Mouse (Mus musculus): ENCODE results near the gene Ndufa13.

Ndufa13 gene

DNA sequence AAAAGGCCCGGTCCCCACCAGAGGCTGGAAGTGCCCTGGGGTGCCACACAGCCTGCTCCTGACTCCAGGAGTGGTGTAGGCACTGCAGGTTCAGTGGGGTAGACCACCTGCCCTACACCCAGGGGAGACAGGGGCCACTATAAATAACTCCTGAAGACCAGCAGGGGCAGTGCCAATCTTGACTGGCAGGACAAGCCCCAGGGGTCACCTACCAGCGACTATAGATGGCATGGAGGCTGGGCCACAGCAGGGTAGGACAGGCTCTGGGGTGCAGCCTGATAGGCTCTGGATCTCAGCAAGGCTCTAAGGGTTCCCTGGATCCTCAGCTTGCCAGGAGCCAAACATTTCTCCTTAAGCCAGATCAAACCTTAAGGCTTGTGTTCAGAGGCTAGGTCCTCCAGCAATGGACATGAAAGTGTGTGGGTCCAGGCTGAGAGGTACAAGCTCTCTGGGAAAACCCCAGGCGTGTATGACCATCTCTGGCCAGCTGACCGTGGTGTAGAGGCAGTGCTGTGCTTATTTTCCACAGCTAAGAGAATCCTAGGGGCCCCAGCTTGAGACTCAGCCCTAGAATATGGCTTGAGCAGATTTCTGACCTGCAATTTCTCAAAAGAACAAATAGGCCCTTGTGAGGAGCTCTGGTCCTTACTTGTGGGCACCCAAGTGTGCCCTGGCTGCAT, 6.4 kb downstream of the Ndufa13 start:
- POLR2A ChIA-PET = interaction anchor here in 2 of 4 experiments (1.0 to 3.8 kb wide), 7 partner anchors 10 to 67 kb away, joined by 3 to 32 read pairs (median 3); partner anchors contain the start of gene Cilp2 (in 1 of the 2)

GRCm38 (mm10) chr8:69894836-69895332, 7.5 kb downstream of the Ndufa13 start:
- CTCF ChIA-PET = interaction anchor here in 3 of 4 experiments (0.7 to 3.3 kb wide), 10 partner anchors 8 to 193 kb away, joined by 3 to 23 read pairs (median 6); partner anchors contain the start of genes Gatad2a (in 1 of the 3), Ndufa13 (in 1 of the 3) and Yjefn3 (in 1 of the 3)
- POLR2A ChIA-PET = interaction anchor here in 3 of 4 experiments (0.6 to 3.5 kb wide), 18 partner anchors 9 to 277 kb away, joined by 3 to 31 read pairs (median 4); partner anchors contain the start of genes Ndufa13 (in 2 of the 3), Tssk6 (in 2 of the 3), Yjefn3 (in 2 of the 3) and Tmem161a (in 1 of the 3)

More for the DNA sequence above, 6.4 kb downstream of the Ndufa13 start:
- CTCF ChIA-PET = interaction anchor here in 1 of 4 experiments (0.6 to 1.4 kb wide), 2 partner anchors 9 to 14 kb away, joined by 3 read pairs; no protein-coding TSS in a partner anchor

GRCm38 (mm10) chr8:69893863-69894262, 8.5 kb downstream of the Ndufa13 start:
- ChIA-PET CTCF (interaction anchor here (0.6 to 3.3 kb wide), 27 partner anchors 8 to 467 kb away, joined by 3 to 23 read pairs (median 4); partner anchors contain the start of genes Gatad2a (in 1 of the 4), Lpar2 (in 1 of the 4), Ndufa13 (in 1 of the 4) and Yjefn3 (in 1 of the 4)), POLR2A (interaction anchor here (0.6 to 3.5 kb wide), 39 partner anchors 8 to 494 kb away, joined by 3 to 31 read pairs (median 4); partner anchors contain the start of genes Ndufa13 (in 3 of the 4), Yjefn3 (in 3 of the 4), Tssk6 (in 2 of the 4) and Zfp868 (in 2 of the 4))

DNA sequence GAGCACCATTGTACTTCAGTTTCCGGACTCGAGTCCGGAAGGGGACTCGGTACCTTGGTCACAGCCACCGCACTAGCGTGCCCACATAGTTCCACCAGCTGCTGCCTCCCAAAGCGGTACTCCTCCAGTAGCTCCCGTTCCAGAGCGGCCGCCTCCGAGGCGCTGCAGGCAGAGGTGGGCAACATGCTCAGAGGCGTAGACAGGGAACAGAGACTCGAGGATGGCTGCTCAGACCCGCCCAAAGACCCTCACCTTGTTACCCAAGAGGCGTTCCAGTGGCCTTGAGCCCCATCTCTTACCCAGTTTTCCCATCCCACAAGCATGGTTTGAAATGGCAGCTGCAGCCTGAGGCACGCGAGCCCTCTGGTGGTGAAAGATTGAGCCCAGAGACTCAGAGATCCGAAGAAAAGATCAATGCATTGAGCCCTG, 11.5 kb downstream of the Ndufa13 start:
- ChIA-PET CTCF (interaction anchor here (0.6 to 2.2 kb wide), 30 partner anchors 11 to 562 kb away, joined by 3 to 15 read pairs (median 4); partner anchors contain the start of genes Yjefn3 (in 2 of the 4), Ndufa13 (in 1 of the 4), Tssk6 (in 1 of the 4) and Zfp868 (in 1 of the 4)), POLR2A (interaction anchor here in 3 of 4 experiments (0.6 to 2.4 kb wide), 27 partner anchors 9 to 562 kb away, joined by 3 to 17 read pairs (median 4); partner anchors contain the start of genes Ndufa13 (in 2 of the 3), Yjefn3 (in 2 of the 3), Gatad2a (in 1 of the 3) and Lpar2 (in 1 of the 3))

DNA sequence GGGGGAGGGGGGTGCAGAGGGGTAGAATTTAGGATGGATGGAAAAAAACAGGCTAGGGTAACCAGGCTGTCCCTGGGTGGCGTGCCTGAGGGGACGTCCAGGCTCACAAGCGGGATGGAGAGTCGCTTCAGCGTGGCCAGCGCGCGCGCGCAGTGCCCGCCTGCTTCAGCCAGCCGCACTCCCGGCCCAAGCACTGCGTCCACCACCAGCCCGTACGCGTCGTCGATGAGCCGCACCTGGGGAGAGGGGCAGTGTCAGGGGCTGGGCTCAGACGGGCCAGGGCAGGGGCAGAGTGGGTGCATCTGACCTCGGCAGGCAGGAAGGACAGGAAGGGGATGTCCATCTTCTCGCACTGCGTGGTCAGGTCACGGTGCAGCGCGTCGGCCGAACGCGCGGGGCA, 13.5 kb downstream of the Ndufa13 start:
- ChIA-PET CTCF (interaction anchor here in 1 of 4 experiments (0.9 kb wide), 1 partner anchor 13 kb away, joined by 3 read pairs; no protein-coding TSS in a partner anchor), POLR2A (interaction anchor here (0.6 to 1.3 kb wide), 5 partner anchors 9 to 67 kb away, joined by 3 to 6 read pairs (median 3); partner anchors contain the start of gene Lpar2 (in 1 of the 4))

DNA sequence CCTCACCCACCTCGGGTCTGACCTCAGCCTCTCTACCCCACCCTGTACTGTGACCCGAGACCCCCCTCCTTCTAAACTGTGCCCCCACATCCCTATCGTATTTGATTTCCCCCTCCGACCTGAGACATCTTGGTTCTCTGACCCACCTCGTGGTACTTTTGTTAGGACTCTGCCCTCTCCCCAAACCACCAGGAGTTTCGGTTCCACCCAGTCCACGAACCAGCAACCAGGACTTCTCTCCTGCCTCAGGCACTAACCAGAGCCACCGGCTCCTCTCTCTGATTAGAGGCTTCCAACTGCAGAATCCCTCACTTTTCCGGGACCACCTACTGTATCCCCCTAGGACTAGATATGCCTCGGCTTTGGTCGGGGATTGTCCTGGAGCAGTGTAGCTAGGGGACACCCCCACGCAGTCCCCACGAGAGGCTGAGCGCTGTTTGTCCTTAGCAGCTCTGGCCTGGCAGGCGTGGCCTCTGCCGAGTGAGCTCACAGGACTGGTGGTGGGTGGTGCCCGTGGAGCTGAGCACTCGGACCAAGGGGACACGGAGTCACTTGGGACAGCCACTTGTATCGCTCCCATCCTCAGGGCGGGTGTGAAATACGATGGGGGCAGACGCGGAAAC, 14.0 kb downstream of the Ndufa13 start:
- ChIA-PET POLR2A (interaction anchor here (0.5 to 6.2 kb wide), 9 partner anchors 8 to 263 kb away, joined by 3 to 32 read pairs (median 4); partner anchors contain the start of genes Lpar2 (in 1 of the 4), Ndufa13 (in 1 of the 4), Tssk6 (in 1 of the 4) and Yjefn3 (in 1 of the 4)), CTCF (interaction anchor here in 1 of 4 experiments (0.9 to 1.5 kb wide), 2 partner anchors 13 to 263 kb away, joined by 3 to 5 read pairs; partner anchors contain the start of gene Zfp868)

DNA sequence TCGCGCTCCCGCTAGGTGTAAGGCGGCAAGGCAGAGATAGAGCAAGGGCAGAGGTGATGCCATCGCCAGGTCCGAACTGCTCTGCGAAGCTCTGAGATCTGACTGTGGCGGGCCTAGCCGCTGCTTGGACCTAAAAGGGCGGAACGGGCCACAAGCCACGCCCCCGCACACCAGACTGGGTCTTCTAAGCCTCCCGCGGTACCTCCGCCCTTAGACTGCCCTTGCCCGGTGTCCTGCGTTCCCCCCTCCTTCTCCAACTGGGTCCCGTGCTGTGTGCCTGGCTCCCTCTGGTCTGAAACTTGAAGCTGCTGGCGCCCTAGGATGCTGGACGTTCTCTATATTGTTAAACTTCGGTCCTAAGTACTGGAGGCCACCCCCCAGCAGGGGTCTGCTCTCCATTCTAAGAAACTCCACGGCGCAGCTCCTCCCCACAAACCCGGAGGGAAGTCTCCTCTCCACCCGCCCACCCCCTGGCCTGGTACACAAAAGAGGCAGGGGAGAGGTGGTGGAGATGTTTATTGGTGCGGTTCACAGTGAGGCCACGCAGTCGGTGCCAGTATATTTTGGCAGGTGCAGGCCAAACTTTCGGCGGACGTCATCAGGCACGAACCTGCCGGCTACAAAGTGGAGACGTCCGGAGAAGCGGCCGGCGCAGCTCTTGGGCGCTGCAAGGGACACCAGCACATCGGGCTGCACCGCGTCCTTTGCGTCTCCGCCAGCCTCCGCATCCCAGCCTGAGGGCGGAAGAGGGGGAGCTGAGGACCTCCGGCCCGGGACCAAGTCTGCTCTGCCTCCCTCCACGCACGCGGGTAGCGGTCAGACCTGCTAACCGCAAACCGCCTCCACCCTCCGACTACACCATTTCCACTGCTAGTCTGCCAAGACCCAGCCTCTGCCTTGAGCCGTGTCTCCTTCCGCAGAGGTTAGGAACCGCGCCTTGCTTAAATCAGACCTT, 14.8 kb downstream of the Ndufa13 start, which contains the start of gene Cilp2:
Cilp2 (minus strand) TSS at position 399 of the 955 bp plus-strand sequence.
- ChIA-PET POLR2A (interaction anchor here in 3 of 4 experiments (0.5 to 6.2 kb wide), 19 partner anchors 8 to 262 kb away, joined by 3 to 32 read pairs (median 4); partner anchors contain the start of genes Lpar2 (in 1 of the 3), Ndufa13 (in 1 of the 3), Tssk6 (in 1 of the 3) and Yjefn3 (in 1 of the 3)), CTCF (interaction anchor here in 3 of 4 experiments (0.7 to 1.5 kb wide), 5 partner anchors 9 to 262 kb away, joined by 3 to 7 read pairs (median 4); partner anchors contain the start of gene Zfp868 (in 1 of the 3))

GRCm38 (mm10) chr8:69884141-69884540, 18.2 kb downstream of the Ndufa13 start:
- POLR2A ChIA-PET = interaction anchor here in 3 of 4 experiments (0.8 to 6.2 kb wide), 17 partner anchors 8 to 259 kb away, joined by 3 to 32 read pairs (median 6); partner anchors contain the start of genes Atp13a1 (in 1 of the 3), Lpar2 (in 1 of the 3), Ndufa13 (in 1 of the 3) and Pbx4 (in 1 of the 3)
- CTCF ChIA-PET = interaction anchor here in 3 of 4 experiments (0.6 to 1.7 kb wide), 9 partner anchors 8 to 730 kb away, joined by 3 to 5 read pairs (median 3); partner anchors contain the start of genes Ndufa13 (in 1 of the 3), Yjefn3 (in 1 of the 3) and Zfp868 (in 1 of the 3)

- CTCF ChIA-PET = interaction anchor here in 3 of 4 experiments (0.6 to 1.7 kb wide), 11 partner anchors 11 to 997 kb away, joined by 3 to 6 read pairs (median 4); partner anchors contain the start of genes Ndufa13 (in 1 of the 3), Yjefn3 (in 1 of the 3) and Zfp868 (in 1 of the 3)
- POLR2A ChIA-PET = interaction anchor here in 2 of 4 experiments (0.6 to 6.2 kb wide), 22 partner anchors 8 to 308 kb away, joined by 3 to 32 read pairs (median 4); partner anchors contain the start of genes Ndufa13 (in 2 of the 2), Tssk6 (in 2 of the 2), Yjefn3 (in 2 of the 2) and Atp13a1 (in 1 of the 2)
These were observed 19.3 kb downstream of the Ndufa13 start for GRCm38 (mm10) chr8:69882833-69883600.

DNA sequence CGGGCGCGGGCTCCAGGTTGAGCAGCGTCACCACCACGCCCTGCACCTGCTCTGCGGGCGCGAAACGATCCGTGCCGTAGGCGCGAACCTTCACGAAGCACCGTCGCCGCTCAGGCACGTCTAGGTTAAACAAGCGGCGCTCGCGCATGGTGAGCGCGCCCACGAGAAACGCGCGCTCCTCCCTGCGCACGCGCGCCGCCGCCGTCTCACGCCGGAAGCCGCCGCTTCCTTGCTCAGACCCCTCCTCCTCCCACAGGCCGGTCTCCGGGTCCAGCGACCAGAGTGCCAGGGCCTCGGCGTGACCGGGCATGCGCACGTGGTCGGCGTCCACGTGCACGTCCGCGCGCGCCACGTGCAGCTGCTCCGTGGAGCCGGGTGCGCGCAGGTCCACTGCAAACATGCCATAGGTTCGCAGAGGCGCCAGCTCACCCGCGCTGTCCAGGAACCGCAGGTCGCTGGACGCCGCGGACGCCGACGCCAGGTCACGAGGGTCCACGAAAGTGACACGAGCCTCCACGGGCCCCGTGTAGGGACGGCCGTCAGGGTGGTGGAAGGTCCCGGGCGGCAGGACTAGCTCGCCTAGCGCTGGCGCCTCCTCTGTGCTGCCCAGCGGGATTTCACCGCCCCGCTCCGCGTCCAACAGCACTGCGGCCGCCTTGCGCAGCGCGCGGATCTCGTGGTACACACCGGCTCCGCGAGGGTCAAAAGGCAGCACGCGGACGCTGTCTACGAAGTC, 20.2 kb downstream of the Ndufa13 start:
- POLR2A ChIA-PET = interaction anchor here in 3 of 4 experiments (0.6 to 6.2 kb wide), 13 partner anchors 9 to 701 kb away, joined by 3 to 32 read pairs (median 4); partner anchors contain the start of genes Ndufa13 (in 2 of the 3), Yjefn3 (in 2 of the 3), Tssk6 (in 1 of the 3) and Zfp868 (in 1 of the 3)
- CTCF ChIA-PET = interaction anchor here in 2 of 4 experiments (0.6 to 1.7 kb wide), 4 partner anchors 12 to 31 kb away, joined by 3 to 6 read pairs (median 4); partner anchors contain the start of genes Ndufa13 (in 1 of the 2) and Yjefn3 (in 1 of the 2)

DNA sequence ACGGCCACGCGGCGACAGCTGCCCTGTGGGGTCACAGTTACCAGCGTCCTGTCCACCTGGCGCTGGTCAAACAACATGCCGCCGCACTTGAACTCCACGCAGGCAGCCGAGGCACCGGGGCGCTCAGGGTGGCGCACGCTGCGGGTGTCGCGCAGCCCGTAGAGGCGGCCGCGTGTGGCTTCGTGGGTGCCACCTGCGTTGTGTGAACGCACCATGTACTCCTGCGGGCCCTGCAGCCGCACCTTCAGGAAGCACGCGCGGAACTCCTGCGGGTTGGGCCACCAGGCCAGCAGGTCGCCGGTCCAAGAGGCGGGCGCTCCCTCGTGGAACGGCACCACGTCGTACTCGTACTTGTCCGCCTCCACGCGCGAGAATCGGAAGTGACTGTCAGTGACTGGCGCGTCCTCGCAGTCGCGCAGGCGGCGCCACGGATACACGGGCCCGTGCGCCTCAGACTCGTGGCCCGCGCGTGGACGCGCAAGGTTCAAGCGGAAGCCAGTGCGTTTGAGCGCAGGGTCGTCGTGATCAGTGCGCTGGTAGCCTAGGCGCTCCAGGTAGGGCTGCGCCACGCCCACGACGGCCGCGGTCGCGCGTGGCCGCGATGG, 21.0 kb downstream of the Ndufa13 start:
- POLR2A ChIA-PET = interaction anchor here in 1 of 4 experiments (1.1 to 1.7 kb wide), 2 partner anchors 10 to 21 kb away, joined by 3 to 4 read pairs; partner anchors contain the start of genes Ndufa13 and Yjefn3

DNA sequence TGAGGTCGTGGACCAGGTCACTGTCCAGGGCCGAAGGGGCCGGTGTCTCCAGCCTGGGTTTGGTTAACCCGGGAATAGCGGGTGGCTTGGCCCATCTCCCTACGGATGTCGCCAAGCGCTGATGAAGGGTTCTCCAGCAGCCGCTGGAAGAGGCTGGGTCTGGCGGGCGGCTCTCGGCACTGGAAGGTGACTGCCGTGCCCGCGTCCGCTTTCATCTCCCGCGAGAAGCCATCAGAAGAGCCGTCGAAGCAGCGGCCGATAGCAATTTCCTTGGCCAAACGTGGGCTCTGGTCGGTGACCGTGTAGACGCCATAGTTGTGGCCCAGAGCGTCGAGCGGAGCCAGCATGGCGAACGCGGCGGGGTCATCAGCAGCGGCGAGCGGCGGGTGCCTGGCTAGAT, 21.5 kb downstream of the Ndufa13 start:
- ChIA-PET POLR2A (interaction anchor here in 1 of 4 experiments (1.0 kb wide), 2 partner anchors 21 to 23 kb away, joined by 3 read pairs; partner anchors contain the start of genes Ndufa13, Tssk6 and Yjefn3), CTCF (interaction anchor here in 1 of 4 experiments (1.1 kb wide), 1 partner anchor 10 kb away, joined by 3 read pairs; no protein-coding TSS in a partner anchor)

More for the DNA sequence above, 21.0 kb downstream of the Ndufa13 start:
- CTCF ChIA-PET = interaction anchor here in 1 of 4 experiments (1.7 kb wide), 1 partner anchor 13 kb away, joined by 6 read pairs; no protein-coding TSS in a partner anchor

- POLR2A ChIA-PET = interaction anchor here in 3 of 4 experiments (0.6 to 1.5 kb wide), 7 partner anchors 9 to 59 kb away, joined by 3 to 9 read pairs (median 3); no protein-coding TSS in a partner anchor
- CTCF ChIA-PET = interaction anchor here in 1 of 4 experiments (0.7 to 1.1 kb wide), 3 partner anchors 8 to 29 kb away, joined by 3 to 4 read pairs (median 3); partner anchors contain the start of gene Cilp2
These were observed 22.7 kb downstream of the Ndufa13 start for GRCm38 (mm10) chr8:69879678-69880077.

All from embryonic stem cell, embryonic (primary cell).